Mouse (Mus musculus) spleen, adult 2 months (tissue): Measurements from ENCODE around the gene Abi1.

Experiments used
- CTCF ChIP-seq: fragments of 200-500 bp; IDR thresholded peaks from 2 replicates; pipeline ENCODE4 v1.5.1; 2011; ENCODE audit warnings: mild to moderate bottlenecking, inconsistent platforms; ENCODE audit not compliant: insufficient read depth, insufficient read length, insufficient replicate concordance; ENCODE audit errors: extremely low read depth
- POLR2A ChIP-seq: fragments of 200-500 bp; IDR thresholded peaks from 2 replicates; pipeline ENCODE4 v1.6.1; 2011; ENCODE audit warnings: low read depth, low read length, inconsistent platforms

DNA sequence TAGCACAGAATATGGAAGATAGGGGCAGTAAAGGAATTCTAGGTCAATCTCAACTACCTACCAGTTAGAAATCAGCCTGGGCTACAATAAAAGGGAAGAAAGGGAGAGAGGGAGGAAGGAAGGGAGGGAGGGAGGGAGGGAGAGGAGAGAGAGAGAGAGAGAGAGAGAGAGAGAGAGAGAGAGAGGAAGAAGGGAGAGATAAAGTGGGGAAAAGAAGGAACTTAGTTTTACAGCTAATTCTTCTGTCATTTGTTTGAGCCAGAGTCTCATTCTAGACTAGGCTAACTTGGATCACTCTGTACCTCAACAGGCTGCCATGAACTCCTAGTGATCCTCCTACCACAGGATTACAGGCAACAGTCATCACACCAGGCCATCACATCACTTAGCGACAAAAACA lies 4.6 kb downstream of the Abi1 start:
- TF ChIP-seq POLR2A: no peak
- TF ChIP-seq CTCF: no peak
